Mouse (Mus musculus): Measurements from ENCODE around the gene Ctnna3. TPM values are rescaled to one million over a fixed set of nuclear protein-coding genes. Genes with fewer than 3 reads are reported as not detected.
"Not testable (repeated sequence)": the region's sequence is repeated elsewhere in the genome, so short reads cannot be mapped to it uniquely, and the experiment has no call there.

The Ctnna3 gene
- polyA plus RNA-seq (2012; rRNA removed): 1.0 and 1.3 TPM in 2 replicates

DNA sequence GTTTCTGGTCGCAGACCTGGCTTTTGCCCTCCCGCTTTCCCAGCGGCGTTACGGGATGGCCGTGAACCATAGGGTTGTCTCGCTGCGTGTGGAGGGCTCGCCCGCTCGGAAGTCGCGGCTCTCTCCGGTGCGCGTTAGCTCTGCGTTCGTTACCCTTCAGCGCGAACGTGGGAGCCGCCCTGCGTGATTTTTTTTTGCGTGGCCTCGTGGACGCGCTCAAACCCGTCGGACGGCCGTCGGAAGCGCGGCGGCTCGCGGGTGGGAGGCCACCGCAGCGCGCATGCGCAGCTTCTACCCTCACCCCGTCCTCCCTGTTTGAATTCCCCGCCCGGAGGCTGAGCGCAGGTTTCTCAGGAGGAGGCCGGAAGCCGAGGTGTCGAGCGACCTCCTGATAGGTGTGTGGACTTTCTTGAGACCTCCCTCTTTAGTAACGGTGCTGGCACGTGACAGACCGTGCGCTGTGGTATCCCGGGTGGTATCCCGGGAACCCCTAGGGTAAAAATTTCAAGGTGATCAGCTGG lies at the start of gene Ctnna3:
Gene Ctnna3, plus strand, starts transcription at position 314 of the 521 bp plus-strand sequence.
- Histone ChIP-seq H3K27ac (ENCODE audit: insufficient read depth, low read length) (no peak within 1 kb of the TSS), H3K4me1 (ENCODE audit: control insufficient read depth, insufficient read depth, low read length) (no peaks in the 10 kb centered on the region), H3K4me3 (ENCODE audit: insufficient read depth, low read length) (peak within 1 kb of the TSS; percentile 69)
- TF ChIP-seq POLR2A (IDR thresholded peaks at IDR 0.05; ENCODE audit: extremely low read depth, insufficient read depth, low read length) (no peak), CTCF (IDR thresholded peaks at IDR 0.05; ENCODE audit: extremely low read depth, insufficient read depth, low read length) (no peak)

DNA sequence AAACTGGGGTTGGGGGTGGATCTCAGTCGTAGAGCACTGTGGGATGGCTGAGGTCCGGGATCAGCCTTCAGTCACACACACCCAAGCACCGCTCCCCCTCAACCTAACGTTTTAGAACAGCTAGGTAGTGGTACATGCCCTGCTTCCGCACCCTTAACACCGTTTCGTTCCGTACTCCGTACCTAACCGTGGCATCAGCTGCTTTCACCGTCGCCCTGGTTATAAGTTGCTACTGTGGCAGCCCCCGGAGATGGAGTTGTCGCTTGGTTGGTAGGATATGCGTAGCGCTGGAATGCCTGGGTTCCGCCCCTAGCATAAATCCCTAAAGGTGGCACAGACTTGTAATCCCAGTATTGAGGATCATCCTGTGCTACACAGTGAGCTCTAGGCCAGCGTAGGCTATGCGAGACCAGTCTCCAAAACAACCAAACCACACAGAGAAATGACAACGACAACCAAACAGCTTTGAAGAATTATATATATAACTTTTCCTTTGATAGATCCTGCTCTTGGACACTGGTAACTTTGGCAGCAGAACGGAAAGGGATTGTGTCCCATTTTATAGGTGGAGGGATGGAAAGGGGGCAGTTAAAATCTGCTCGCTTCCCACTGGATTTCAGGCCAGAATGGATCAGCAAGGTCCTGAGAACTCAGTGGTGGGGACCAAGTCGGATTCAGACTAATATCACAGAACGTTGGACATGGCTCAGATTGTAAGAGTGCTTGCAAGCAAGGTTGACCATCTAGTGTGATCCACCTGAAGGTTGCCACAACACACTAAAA lies 48.2 kb upstream of the Ctnna3 start, which contains the start of gene Sirt1:
Gene Sirt1, minus strand, starts transcription at position 207 of the 783 bp plus-strand sequence.
- peak within 1 kb of the TSS; percentile 52 for H3K4me3 ChIP-seq (ENCODE audit: insufficient read depth, low read length)
- no peak within 1 kb of the TSS for H3K27ac ChIP-seq (ENCODE audit: insufficient read depth, low read length)
- TF ChIP-seq CTCF (IDR thresholded peaks at IDR 0.05; ENCODE audit: extremely low read depth, insufficient read depth, low read length): no peak
- TF ChIP-seq POLR2A (IDR thresholded peaks at IDR 0.05; ENCODE audit: extremely low read depth, insufficient read depth, low read length): no peak
- no peaks in the 10 kb centered on the region for H3K4me1 ChIP-seq (ENCODE audit: control insufficient read depth, insufficient read depth, low read length)

DNA sequence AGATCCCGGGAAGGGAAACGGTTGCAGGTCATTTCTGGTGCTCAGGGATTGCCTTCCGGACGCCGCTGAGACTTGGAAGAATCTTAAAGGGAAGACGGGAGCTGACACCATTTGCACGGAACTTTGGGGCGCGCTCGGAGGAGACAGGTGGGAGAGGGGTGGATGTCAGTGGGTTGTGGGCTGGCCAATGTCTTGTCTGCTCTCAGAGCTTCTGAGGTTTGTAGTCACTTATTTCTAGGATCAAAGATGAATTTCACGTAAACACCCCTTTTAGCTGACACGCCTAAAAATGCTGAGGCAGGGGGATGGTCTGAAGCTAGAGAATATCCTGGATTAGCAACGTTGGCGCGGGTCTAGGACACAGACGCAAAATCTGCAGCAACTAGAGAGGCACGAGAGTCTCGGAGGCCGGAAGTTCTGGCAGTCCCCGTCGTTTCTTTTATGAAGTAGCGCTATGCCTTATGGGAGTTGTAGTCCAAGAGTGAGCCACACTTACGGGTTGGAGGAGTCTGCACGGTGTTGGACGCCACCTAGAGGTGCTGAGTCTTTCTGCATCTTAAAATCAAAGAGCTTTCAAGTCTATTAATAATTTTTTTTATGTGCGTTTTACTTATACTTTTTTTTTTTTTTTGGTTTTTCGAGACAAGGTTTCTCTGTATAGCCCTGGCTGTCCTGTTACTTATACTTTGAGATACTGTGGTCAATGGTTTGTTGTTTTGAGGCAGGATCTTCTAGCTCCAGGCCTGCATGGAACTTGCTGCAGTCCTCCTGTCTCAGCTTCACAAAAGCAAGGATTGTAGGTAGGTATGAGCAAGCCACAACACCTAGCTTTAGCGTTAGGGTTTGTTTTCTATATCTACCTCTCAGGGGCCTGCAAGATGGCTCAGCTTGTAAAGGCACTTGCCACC lies 47.3 kb upstream of the Ctnna3 start, which contains the start of gene Dnajc12:
Gene Dnajc12, plus strand, starts transcription at position 72 of the 908 bp plus-strand sequence.
- peak within 1 kb of the TSS; percentile 52 for H3K4me3 ChIP-seq (ENCODE audit: insufficient read depth, low read length)
- TF ChIP-seq CTCF (IDR thresholded peaks at IDR 0.05; ENCODE audit: extremely low read depth, insufficient read depth, low read length) (peak; percentile 89), POLR2A (IDR thresholded peaks at IDR 0.05; ENCODE audit: extremely low read depth, insufficient read depth, low read length) (peak; percentile 99)
- no peak within 1 kb of the TSS for H3K27ac ChIP-seq (ENCODE audit: insufficient read depth, low read length)
- H3K4me1 ChIP-seq (ENCODE audit: control insufficient read depth, insufficient read depth, low read length): no peaks in the 10 kb centered on the region

DNA sequence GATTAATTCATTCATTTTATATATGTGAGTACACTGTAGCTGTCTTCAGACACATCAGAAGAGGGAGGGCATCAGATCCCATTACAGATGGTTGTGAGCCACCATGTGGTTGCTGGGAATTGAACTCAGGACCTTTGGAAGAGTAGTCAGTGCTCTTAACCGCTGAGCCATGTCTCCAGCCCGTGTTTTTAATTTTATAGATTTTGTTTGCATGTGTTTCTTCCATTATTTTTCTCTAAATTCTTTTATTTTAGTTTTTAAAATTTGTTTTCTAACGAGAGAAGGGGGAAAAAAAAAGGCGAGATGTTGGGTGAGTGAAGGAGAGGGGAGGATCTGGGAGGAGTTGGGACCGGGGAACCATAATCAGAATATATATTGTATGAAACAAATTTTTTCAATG lies 44.0 kb upstream of the Ctnna3 start:
- H3K4me3 ChIP-seq (ENCODE audit: insufficient read depth, low read length); H3K27ac ChIP-seq (ENCODE audit: insufficient read depth, low read length); H3K4me1 ChIP-seq (ENCODE audit: control insufficient read depth, insufficient read depth, low read length): not testable (repeated sequence)

DNA sequence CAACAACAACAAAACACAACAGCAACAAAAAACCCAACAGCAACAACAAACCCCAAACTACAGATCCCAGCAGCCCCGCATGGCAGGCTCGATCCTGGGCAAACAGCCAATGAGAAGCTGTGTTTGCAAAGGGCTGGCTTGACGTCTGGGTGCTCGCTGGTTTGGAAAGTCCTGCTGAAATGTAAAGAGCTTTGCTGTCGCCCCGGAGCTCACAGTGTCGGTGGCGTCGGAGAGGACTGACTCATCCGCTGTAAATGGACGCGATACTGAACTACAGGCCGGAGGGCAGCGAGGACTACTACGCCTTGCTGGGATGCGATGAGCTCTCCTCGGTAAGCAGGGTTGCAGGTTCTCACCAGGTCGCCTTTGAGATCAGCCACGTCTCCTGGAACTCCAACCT lies 43.5 kb upstream of the Ctnna3 start:
- Histone ChIP-seq H3K4me3 (ENCODE audit: insufficient read depth, low read length) (peak overlapping the region; percentile 77), H3K4me1 (ENCODE audit: control insufficient read depth, insufficient read depth, low read length) (no peaks in the 10 kb centered on the region), H3K27ac (ENCODE audit: insufficient read depth, low read length) (no peak overlapping the region)
- TF ChIP-seq CTCF (IDR thresholded peaks at IDR 0.05; ENCODE audit: extremely low read depth, insufficient read depth, low read length) (no peak), POLR2A (IDR thresholded peaks at IDR 0.05; ENCODE audit: extremely low read depth, insufficient read depth, low read length) (peak; percentile 93)

DNA sequence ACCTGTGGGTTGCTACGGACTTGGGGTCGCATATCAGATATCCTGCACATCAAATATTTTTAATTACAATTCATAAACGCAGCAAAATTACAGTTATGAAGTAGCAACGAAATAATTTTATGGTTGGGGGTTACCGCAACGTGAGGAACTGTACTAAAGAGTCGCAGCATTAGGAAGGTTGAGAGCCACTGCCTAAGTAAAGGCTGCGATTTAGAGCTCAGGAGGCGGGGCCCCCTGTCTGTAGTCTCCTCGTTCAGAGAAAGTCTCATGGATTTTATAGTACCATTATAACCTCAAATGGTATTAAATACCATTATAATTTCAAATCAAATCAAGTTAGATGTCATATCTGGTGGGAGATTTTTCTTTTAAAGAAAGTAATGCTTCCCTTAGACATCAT lies 42.9 kb upstream of the Ctnna3 start:
- H3K27ac ChIP-seq (ENCODE audit: insufficient read depth, low read length): no peak overlapping the region
- TF ChIP-seq POLR2A (IDR thresholded peaks at IDR 0.05; ENCODE audit: extremely low read depth, insufficient read depth, low read length) (no peak), CTCF (IDR thresholded peaks at IDR 0.05; ENCODE audit: extremely low read depth, insufficient read depth, low read length) (no peak)
- H3K4me1 ChIP-seq (ENCODE audit: control insufficient read depth, insufficient read depth, low read length): no peaks in the 10 kb centered on the region
- H3K4me3 ChIP-seq (ENCODE audit: insufficient read depth, low read length): peak overlapping the region; percentile 77

DNA sequence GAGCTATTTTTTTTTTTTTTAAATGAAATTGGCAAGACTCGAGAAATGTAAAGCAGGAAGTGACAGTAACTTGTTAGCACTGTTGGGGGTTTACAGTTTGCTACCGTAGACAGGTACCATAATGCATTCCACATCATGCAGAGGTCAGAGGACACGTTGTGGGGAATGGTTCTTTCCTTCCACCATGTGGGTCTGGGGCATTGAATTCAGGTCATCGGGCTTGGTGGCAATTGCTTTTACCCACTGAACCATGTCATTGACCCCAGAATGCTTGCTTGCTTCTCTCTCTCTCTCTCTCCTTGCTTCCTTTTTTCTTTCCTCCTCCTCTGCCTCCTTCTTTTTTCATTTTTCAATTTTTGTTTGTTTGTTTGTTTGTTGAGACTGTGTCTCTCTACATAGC lies 41.0 kb upstream of the Ctnna3 start:
- H3K4me3 ChIP-seq (ENCODE audit: insufficient read depth, low read length): no peak overlapping the region
- H3K27ac ChIP-seq (ENCODE audit: insufficient read depth, low read length): no peak overlapping the region
- H3K4me1 ChIP-seq (ENCODE audit: control insufficient read depth, insufficient read depth, low read length): no peaks in the 10 kb centered on the region
- TF ChIP-seq CTCF (IDR thresholded peaks at IDR 0.05; ENCODE audit: extremely low read depth, insufficient read depth, low read length) (no peak), POLR2A (IDR thresholded peaks at IDR 0.05; ENCODE audit: extremely low read depth, insufficient read depth, low read length) (no peak)

DNA sequence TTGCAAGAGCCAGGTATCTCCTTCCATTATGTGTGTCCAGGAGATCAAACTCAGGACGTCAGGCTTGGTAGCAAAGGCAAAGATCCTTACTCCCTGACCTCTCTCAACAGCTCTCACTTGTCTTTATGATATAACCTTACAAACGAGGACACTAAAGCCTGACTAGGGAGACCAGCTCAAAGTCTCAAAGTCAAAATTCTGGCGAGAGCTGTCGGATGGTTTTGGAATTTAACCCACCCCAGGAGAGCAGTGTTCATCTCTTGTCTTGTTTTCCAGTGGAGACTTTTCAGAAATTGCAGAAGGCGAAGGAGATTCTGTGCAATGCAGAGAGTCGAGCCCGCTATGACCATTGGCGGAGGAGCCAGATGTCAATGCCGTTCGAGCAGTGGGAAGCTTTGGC lies 32.9 kb upstream of the Ctnna3 start:
- no peaks in the 10 kb centered on the region for H3K4me1 ChIP-seq (ENCODE audit: control insufficient read depth, insufficient read depth, low read length)
- TF ChIP-seq CTCF (IDR thresholded peaks at IDR 0.05; ENCODE audit: extremely low read depth, insufficient read depth, low read length): no peak
- no peak overlapping the region for H3K27ac ChIP-seq (ENCODE audit: insufficient read depth, low read length)
- no peak overlapping the region for H3K4me3 ChIP-seq (ENCODE audit: insufficient read depth, low read length)

DNA sequence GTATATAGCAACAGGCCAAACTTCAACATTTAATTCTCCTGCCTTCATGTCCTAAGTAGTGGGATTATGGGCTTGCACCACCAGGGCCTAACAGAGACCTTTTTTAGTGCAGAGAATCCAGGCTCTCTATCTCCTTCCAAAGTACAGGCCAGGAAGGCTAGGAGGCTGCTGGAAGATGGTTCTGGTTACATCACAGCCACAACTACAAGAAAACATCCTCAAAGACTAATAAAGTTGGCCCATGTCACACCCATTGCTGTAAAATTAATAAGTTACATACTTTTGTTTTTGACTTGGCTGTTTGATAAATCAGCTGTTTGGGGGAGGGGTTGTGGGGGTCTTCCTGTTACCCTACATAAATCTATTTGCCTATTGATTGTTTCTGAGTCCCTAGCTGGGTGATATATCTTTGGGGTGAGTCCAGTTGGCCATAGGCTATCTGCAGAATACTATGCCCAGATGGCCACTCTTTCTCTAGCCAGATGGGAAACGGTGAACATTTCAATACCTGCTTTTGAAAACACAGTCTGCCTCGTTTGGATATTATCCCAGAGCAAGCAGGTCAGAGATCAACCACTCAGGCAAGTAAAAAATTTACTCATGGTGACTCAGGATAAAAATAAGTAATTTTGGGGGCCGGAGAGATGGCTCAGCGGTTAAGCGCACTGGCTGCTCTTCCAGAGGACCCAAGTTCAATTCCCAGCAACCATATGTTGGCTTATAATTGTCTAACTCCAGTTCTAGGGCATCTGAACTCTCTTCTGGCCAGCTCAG lies 27.0 kb upstream of the Ctnna3 start:
- no peaks in the 10 kb centered on the region for H3K4me1 ChIP-seq (ENCODE audit: control insufficient read depth, insufficient read depth, low read length)
- no peak overlapping the region for H3K27ac ChIP-seq (ENCODE audit: insufficient read depth, low read length)
- H3K4me3 ChIP-seq (ENCODE audit: insufficient read depth, low read length): no peak overlapping the region
- TF ChIP-seq POLR2A (IDR thresholded peaks at IDR 0.05; ENCODE audit: extremely low read depth, insufficient read depth, low read length): no peak
- TF ChIP-seq CTCF (IDR thresholded peaks at IDR 0.05; ENCODE audit: extremely low read depth, insufficient read depth, low read length): no peak
